Mouse (Mus musculus) liver, embryonic 13.5 days (tissue): ENCODE results near the gene Col6a1. TPM values are rescaled to one million over a fixed set of nuclear protein-coding genes. Genes with fewer than 3 reads are reported as not detected.
A peak's percentile ranks its signal among the peaks of the same experiment; 100 is the strongest.
"Not testable (repeated sequence)": the region's sequence is repeated elsewhere in the genome, so short reads cannot be mapped to it uniquely, and the experiment has no call there.

Source experiments
- ATAC-seq: fragments of 200-750 bp; cut with Nextera tagmentation; 2 replicates; pipeline ENCODE4 v1.8.0; 2017; ENCODE audit warnings: low read depth, mild to moderate bottlenecking, moderate number of reproducible peaks, moderate library complexity
- DNase-seq: peaks from one replicate; pipeline ENCODE4 v3.0.0; 2022
- H3K27ac ChIP-seq: fragments of 300-500 bp; sonication (generic); 2 replicates; pipeline ENCODE4 v1.5.1; 2015; ENCODE audit warnings: moderate library complexity, mild to moderate bottlenecking, inconsistent platforms
- H3K27me3 ChIP-seq: fragments of 300-500 bp; sonication (generic); 2 replicates; pipeline ENCODE4 v1.6.1; 2015; ENCODE audit warnings: mild to moderate bottlenecking, inconsistent platforms
- H3K36me3 ChIP-seq: fragments of 300-500 bp; sonication (generic); 2 replicates; pipeline ENCODE4 v1.6.1; 2015; ENCODE audit warnings: mild to moderate bottlenecking, inconsistent platforms
- H3K4me1 ChIP-seq: fragments of 300-500 bp; sonication (generic); replicated peaks from 2 replicates; pipeline ENCODE4 v1.6.1; 2015; ENCODE audit warnings: inconsistent platforms
- H3K4me2 ChIP-seq: fragments of 300-500 bp; sonication (generic); 2 replicates; pipeline ENCODE4 v1.6.1; 2015; ENCODE audit warnings: inconsistent platforms, mild to moderate bottlenecking, moderate library complexity
- H3K4me3 ChIP-seq: fragments of 300-500 bp; sonication (generic); replicated peaks from 2 replicates; pipeline ENCODE4 v1.5.1; 2015; ENCODE audit warnings: mild to moderate bottlenecking, inconsistent platforms
- H3K9ac ChIP-seq: fragments of 300-500 bp; sonication (generic); 2 replicates; pipeline ENCODE4 v1.6.1; 2015; ENCODE audit warnings: mild to moderate bottlenecking, inconsistent platforms
- H3K9me3 ChIP-seq: fragments of 300-500 bp; sonication (generic); replicated peaks from 2 replicates; pipeline ENCODE4 v1.6.1; 2016; ENCODE audit warnings: inconsistent platforms
- WGBS: fragments of 180-500 bp; shearing (Covaris S2); methylation state at CpG from one replicate; pipeline ENCODE4 v1.1.7; 2015; ENCODE audit not compliant: insufficient replicate concordance; 5-methylcytosine and 5-hydroxymethylcytosine counted together
- polyA plus RNA-seq: library from polyadenylated mRNA; unstranded; fragments of >200 nt; fragmentation: Nextera tagmentation; extraction: Ambion mirVana; gene quantifications from 2 replicates; pipeline ENCODE4 v1.2.1, GENCODE M21; 2015

The Col6a1 gene
- polyA plus RNA-seq, result 8.7 and 9.2 TPM in 2 replicates

- peak within 1 kb of the TSS; percentile 29; the same call in 1 of the 2 replicates for H3K9ac ChIP-seq
- ATAC-seq, result no peak
These were observed at the start of gene Col6a1 for GRCm38 (mm10) chr10:76725682-76726285. Col6a1 (minus strand) TSS chr10:76726168.

GRCm38 (mm10) chr10:76771624-76772023 is 45.7 kb upstream of the Col6a1 start:
- H3K27ac ChIP-seq, result no peak overlapping the region
- no peak overlapping the region for H3K9ac ChIP-seq
- H3K36me3 ChIP-seq, result no peaks in the 10 kb centered on the region
- no peak overlapping the region for H3K4me3 ChIP-seq
- WGBS, result 58% methylated on average over 3 of the region's 3 CpGs
- no peak overlapping the region for H3K4me2 ChIP-seq
- H3K4me1 ChIP-seq, result no peaks in the 10 kb centered on the region
- no peaks in the 10 kb centered on the region for H3K27me3 ChIP-seq
- ATAC-seq (no peak), DNase-seq (no peak)
- no peaks in the 10 kb centered on the region for H3K9me3 ChIP-seq

More at GRCm38 (mm10) chr10:76725682-76726285, at the start of gene Col6a1:
- no peak within 1 kb of the TSS for H3K27ac ChIP-seq
- peak within 1 kb of the TSS; percentile 13; the same call in 1 of the 2 replicates for H3K4me3 ChIP-seq
- no peaks in the 10 kb centered on the region for H3K36me3 ChIP-seq
- no peaks in the 10 kb centered on the region for H3K4me1 ChIP-seq
- peak within 1 kb of the TSS; percentile 29 for H3K4me2 ChIP-seq
- no peak for DNase-seq
- no peaks in the 10 kb centered on the region for H3K9me3 ChIP-seq
- no peaks in the 10 kb centered on the region for H3K27me3 ChIP-seq
- WGBS, result 24% methylated on average over 9 of the region's 9 CpGs

DNA sequence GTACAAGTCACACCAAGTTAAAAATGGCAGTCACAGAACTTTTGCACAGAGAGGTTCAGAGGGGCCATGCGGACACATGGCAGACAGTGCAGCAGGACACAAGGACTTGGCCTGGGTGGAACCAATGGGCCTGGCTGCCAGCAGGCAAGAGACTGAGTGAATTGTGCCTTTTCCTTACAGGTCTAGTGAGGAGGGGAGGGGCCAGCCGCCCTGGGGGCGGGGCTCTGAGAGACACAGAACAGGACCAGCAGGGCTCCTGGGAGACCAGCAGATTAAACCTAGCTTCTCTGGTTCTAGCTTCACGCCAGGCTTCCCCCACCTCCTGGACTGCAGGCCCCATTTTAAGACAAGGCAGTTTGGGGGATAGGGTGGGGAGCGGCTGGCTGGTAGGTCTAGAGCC is 45.1 kb upstream of the Col6a1 start:
- no peak overlapping the region for H3K27ac ChIP-seq
- H3K4me3 ChIP-seq, result no peak overlapping the region
- no peak for ATAC-seq
- H3K27me3 ChIP-seq, result no peaks in the 10 kb centered on the region
- no peak overlapping the region for H3K9ac ChIP-seq
- H3K9me3 ChIP-seq, result no peaks in the 10 kb centered on the region
- H3K36me3 ChIP-seq, result no peaks in the 10 kb centered on the region
- H3K4me1 ChIP-seq, result no peaks in the 10 kb centered on the region
- 55% methylated on average over 5 of the region's 5 CpGs for WGBS
- no peak overlapping the region for H3K4me2 ChIP-seq
- DNase-seq, result no peak

- H3K4me1 ChIP-seq, result no peaks in the 10 kb centered on the region
- no peak overlapping the region for H3K27ac ChIP-seq
- ATAC-seq (no peak), DNase-seq (no peak)
- WGBS, result 75% methylated on average over 6 of the region's 6 CpGs
- no peak overlapping the region for H3K9ac ChIP-seq
- no peak overlapping the region for H3K4me2 ChIP-seq
- H3K4me3 ChIP-seq, result no peak overlapping the region
- no peaks in the 10 kb centered on the region for H3K9me3 ChIP-seq
- no peaks in the 10 kb centered on the region for H3K36me3 ChIP-seq
- H3K27me3 ChIP-seq, result no peaks in the 10 kb centered on the region
These were observed 43.6 kb upstream of the Col6a1 start for GRCm38 (mm10) chr10:76769581-76769980.

DNA sequence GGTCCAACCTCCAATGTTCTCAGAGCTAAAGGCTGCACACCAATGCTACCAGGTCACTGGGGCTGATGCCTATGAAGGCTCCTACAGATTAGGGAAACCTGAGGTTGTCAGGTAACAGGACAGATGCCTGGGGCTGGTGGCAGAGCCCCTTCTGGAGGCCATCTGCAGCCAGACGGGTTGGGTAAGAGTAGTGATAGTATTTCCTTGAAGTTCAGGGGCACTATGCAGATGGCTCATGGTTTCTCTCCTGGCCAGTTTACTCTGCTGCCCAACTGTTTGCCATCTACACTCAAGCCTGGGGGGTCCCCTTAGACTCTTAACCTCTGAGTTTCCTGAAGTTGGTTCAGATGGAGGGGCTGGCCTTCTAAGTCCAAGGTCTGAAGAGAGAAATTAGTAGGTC is 40.2 kb upstream of the Col6a1 start:
- DNase-seq (no peak), ATAC-seq (no peak)
- H3K4me1 ChIP-seq, result no peaks in the 10 kb centered on the region
- no peaks in the 10 kb centered on the region for H3K9me3 ChIP-seq
- H3K4me3 ChIP-seq, result no peak overlapping the region
- no peak overlapping the region for H3K4me2 ChIP-seq
- 65% methylated on average over 1 of the region's 1 CpGs for WGBS
- H3K9ac ChIP-seq, result no peak overlapping the region
- no peaks in the 10 kb centered on the region for H3K36me3 ChIP-seq
- no peak overlapping the region for H3K27ac ChIP-seq
- no peaks in the 10 kb centered on the region for H3K27me3 ChIP-seq

DNA sequence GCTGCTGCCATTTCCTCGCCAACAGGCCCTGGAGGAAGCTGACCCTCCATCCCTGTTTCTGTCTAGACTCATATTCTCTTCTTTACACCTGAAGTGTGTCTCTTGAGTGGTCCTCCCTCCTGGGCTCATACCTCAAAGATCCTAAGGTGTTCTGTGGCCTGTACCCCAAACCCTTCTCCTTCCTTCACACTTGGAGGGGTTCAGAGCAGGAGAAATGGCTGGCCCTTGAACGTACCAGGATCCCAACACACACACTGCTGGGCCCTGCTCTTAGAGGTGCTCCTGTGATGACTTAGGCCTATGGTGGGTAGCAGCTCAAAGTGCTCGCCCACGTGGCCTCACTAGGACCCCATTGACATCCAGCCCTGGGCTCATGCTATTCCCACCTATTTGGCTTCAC is 39.0 kb upstream of the Col6a1 start:
- H3K4me3 ChIP-seq, result no peak overlapping the region
- no peak overlapping the region for H3K4me2 ChIP-seq
- H3K9me3 ChIP-seq, result no peaks in the 10 kb centered on the region
- no peaks in the 10 kb centered on the region for H3K36me3 ChIP-seq
- no peaks in the 10 kb centered on the region for H3K4me1 ChIP-seq
- 56% methylated on average over 4 of the region's 4 CpGs for WGBS
- DNase-seq (no peak), ATAC-seq (no peak)
- H3K27ac ChIP-seq, result no peak overlapping the region
- no peak overlapping the region for H3K9ac ChIP-seq
- no peaks in the 10 kb centered on the region for H3K27me3 ChIP-seq

DNA sequence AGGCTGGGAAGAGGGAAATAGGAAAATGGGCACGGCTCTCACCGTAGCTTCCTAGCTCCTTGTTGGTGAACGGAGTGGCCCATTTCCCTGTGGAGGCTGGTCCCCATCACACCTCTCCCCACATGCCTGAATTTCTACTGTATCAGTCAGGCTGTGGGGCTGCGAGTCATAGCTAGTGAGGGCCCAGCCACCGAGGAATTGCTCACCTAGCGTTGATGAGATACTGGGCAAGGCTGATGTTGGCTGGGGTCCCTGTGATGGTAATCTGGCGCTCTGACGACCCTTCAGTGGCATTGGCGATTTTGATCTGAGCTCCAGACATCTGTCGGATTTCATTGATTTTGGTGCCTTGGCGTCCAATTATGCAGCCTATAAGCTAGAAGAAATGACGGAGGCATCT is 37.0 kb upstream of the Col6a1 start:
- Histone ChIP-seq H3K9ac (no peak overlapping the region), H3K27ac (no peak overlapping the region), H3K27me3 (no peaks in the 10 kb centered on the region), H3K4me3 (no peak overlapping the region), H3K4me1 (no peaks in the 10 kb centered on the region), H3K36me3 (no peaks in the 10 kb centered on the region), H3K9me3 (no peaks in the 10 kb centered on the region), H3K4me2 (no peak overlapping the region)
- no peak for ATAC-seq
- WGBS, result 73% methylated on average over 12 of the region's 12 CpGs
- no peak for DNase-seq

DNA sequence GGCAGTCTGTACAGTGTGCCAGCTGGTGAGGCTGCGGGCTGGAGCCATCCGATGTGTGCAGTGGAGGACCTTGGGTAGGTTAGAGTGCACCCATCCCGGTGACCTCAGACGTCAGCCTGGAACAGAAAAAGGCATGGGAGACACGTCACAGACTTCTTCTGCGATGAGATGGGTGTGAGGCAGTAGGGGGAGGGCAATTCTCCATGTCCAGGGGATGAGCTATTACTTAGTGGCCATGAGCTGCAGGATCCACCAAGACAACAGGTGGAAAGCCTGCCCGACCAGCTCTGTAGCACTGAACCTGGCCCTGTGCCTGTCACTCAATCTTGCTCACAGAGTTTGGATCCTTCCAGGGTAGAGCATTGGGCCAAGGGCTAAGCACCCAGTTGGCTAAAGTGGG is 36.4 kb upstream of the Col6a1 start:
- no peaks in the 10 kb centered on the region for H3K4me1 ChIP-seq
- DNase-seq, result no peak
- no peaks in the 10 kb centered on the region for H3K27me3 ChIP-seq
- H3K9ac ChIP-seq, result no peak overlapping the region
- ATAC-seq, result no peak
- 73% methylated on average over 7 of the region's 7 CpGs for WGBS
- H3K9me3 ChIP-seq, result no peaks in the 10 kb centered on the region
- no peaks in the 10 kb centered on the region for H3K36me3 ChIP-seq
- H3K4me2 ChIP-seq, result no peak overlapping the region
- no peak overlapping the region for H3K27ac ChIP-seq
- H3K4me3 ChIP-seq, result no peak overlapping the region

- H3K9me3 ChIP-seq, result no peaks in the 10 kb centered on the region
- WGBS, result 69% methylated on average over 5 of the region's 5 CpGs
- DNase-seq, result no peak
These were observed 33.9 kb upstream of the Col6a1 start for GRCm38 (mm10) chr10:76759878-76760277.

GRCm38 (mm10) chr10:76753640-76754039 is 27.7 kb upstream of the Col6a1 start:
- H3K9me3 ChIP-seq, result no peaks in the 10 kb centered on the region
- no peak overlapping the region for H3K9ac ChIP-seq
- no peak overlapping the region for H3K4me3 ChIP-seq
- no peaks in the 10 kb centered on the region for H3K36me3 ChIP-seq
- no peak for ATAC-seq
- H3K27ac ChIP-seq, result no peak overlapping the region
- WGBS, result 65% methylated on average over 3 of the region's 3 CpGs
- DNase-seq, result no peak
- no peaks in the 10 kb centered on the region for H3K4me1 ChIP-seq
- no peak overlapping the region for H3K4me2 ChIP-seq
- H3K27me3 ChIP-seq, result no peaks in the 10 kb centered on the region

More at GRCm38 (mm10) chr10:76759878-76760277, 33.9 kb upstream of the Col6a1 start:
- no peak overlapping the region for H3K27ac ChIP-seq
- no peak overlapping the region for H3K4me3 ChIP-seq
- no peak overlapping the region for H3K4me2 ChIP-seq
- no peaks in the 10 kb centered on the region for H3K36me3 ChIP-seq
- no peak overlapping the region for H3K9ac ChIP-seq
- ATAC-seq, result no peak
- no peaks in the 10 kb centered on the region for H3K4me1 ChIP-seq
- no peaks in the 10 kb centered on the region for H3K27me3 ChIP-seq

DNA sequence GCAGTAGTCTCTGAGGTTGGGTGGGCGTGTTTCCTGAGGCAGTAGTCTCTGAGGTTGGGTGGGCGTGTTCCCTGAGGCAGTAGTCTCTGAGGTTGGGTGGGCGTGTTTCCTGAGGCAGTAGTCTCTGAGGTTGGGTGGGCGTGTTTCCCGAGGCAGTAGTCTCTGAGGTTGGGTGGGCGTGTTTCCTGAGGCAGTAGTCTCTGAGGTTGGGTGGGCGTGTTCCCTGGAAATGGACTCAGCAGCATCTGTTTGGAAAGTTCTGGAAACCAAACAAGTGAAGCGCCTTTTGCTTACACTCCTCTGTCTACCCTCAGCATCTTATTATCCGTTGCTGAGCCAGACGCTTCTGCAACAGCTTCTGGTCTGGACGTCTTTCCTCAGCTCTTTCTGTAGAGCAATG is 18.3 kb upstream of the Col6a1 start:
- not testable (repeated sequence) for H3K36me3 ChIP-seq, H3K9me3 ChIP-seq, H3K27ac ChIP-seq, ATAC-seq, H3K4me2 ChIP-seq, H3K4me1 ChIP-seq, H3K9ac ChIP-seq, H3K27me3 ChIP-seq, H3K4me3 ChIP-seq, DNase-seq
- 29% methylated on average over 11 of the region's 11 CpGs for WGBS

DNA sequence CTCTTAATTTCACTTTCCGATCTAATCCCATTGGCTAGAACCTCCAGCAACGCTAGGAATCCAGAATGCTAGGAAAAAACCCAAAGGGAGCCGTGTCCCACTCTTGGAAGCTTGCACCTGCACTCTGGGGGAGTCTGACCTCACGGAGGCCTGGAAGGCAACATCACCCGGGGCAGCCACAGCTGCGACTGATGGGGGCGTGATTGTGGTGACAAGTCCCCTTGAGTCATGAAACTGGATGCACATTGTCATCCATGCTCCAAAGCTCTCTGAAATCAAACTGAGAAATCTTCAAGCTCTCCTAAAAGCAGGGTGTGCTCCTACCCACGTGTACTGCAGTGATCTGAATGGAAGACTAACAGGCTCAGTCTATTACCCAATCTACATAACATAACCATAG is 10.8 kb upstream of the Col6a1 start:
- no peak overlapping the region for H3K9ac ChIP-seq
- H3K36me3 ChIP-seq, result no peaks in the 10 kb centered on the region
- no peak overlapping the region for H3K4me3 ChIP-seq
- H3K9me3 ChIP-seq, result no peaks in the 10 kb centered on the region
- H3K4me1 ChIP-seq, result peaks cover 6% of the 10 kb centered on the region
- DNase-seq, result no peak
- ATAC-seq, result no peak
- 58% methylated on average over 8 of the region's 8 CpGs for WGBS
- no peaks in the 10 kb centered on the region for H3K27me3 ChIP-seq
- no peak overlapping the region for H3K4me2 ChIP-seq
- H3K27ac ChIP-seq, result no peak overlapping the region
